Mouse (Mus musculus): ENCODE measurements around the gene Cdr1. TPM values are rescaled to one million over a fixed set of nuclear protein-coding genes. Genes with fewer than 3 reads are reported as not detected.

The Cdr1 gene
- polyA plus RNA-seq (2015; fragmentation: Nextera tagmentation; extraction: Ambion mirVana), result not detected in 2 replicates

GRCm38 (mm10) chrX:61185458-61185857, at the start of gene Cdr1:
TSS of gene Cdr1 (minus strand) at chrX:61185558.
- no peaks in the 10 kb centered on the region for H3K27me3 ChIP-seq
- no peak for ATAC-seq (ENCODE audit: low FRiP score)
- no peak within 1 kb of the TSS for H3K27ac ChIP-seq
- no peak within 1 kb of the TSS for H3K4me2 ChIP-seq
- 95% methylated on average over 6 of the region's 6 CpGs for WGBS
- H3K36me3 ChIP-seq, result peaks cover 12% of the 10 kb centered on the region
- H3K9ac ChIP-seq, result no peak within 1 kb of the TSS
- H3K4me1 ChIP-seq (replicated peaks), result no peaks in the 10 kb centered on the region
- H3K9me3 ChIP-seq, result peaks cover 19% of the 10 kb centered on the region; the same call in 1 of the 2 replicates
- H3K4me3 ChIP-seq, result no peak within 1 kb of the TSS

DNA sequence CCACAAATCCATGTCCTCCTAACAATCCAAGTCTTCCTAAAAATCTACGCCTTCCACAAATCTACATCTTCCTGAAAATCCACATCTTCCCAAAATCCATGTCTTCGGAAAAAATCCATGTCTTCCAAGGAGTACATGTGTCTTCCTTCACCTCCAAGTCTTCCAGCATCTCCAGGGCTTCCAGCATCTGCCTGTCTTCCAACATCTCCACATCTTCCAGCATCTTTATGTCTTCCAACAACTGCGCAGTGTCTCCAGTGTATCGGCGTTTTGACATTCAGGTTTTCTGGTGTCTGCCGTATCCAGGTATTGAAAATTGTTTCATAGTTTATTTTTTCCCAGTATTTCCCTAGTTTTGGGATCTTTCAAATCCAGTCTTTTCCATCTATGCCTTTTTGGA, 511 bp upstream of the Cdr1 start:
- H3K36me3 ChIP-seq, result peaks cover 12% of the 10 kb centered on the region
- no peak for ATAC-seq (ENCODE audit: low FRiP score)
- no peaks in the 10 kb centered on the region for H3K4me1 ChIP-seq (replicated peaks)
- H3K4me3 ChIP-seq, result no peak overlapping the region
- 95% methylated on average over 6 of the region's 6 CpGs for WGBS
- peaks cover 19% of the 10 kb centered on the region; the same call in 1 of the 2 replicates for H3K9me3 ChIP-seq
- H3K27me3 ChIP-seq, result no peaks in the 10 kb centered on the region
- no peak overlapping the region for H3K9ac ChIP-seq
- no peak overlapping the region for H3K4me2 ChIP-seq
- H3K27ac ChIP-seq, result no peak overlapping the region

DNA sequence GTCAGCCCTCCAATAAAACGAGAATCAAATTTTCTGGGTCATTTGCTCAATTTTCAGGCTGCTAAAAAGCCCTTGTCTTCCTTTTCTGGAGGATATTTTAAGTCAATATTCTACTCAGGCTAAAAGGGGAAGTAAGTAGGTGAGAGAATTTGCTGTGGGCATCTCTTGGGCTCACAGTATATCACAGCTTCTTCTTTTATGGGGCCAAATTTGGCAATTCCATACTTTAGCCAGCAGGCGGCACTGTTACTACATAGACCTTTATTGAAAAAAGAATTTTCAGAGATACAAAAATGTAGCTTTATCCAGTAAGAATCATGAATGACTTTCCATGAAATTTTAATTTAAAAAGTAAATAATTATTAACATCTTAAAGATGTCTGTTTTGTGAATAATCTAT, 18.8 kb downstream of the Cdr1 start:
- no peaks in the 10 kb centered on the region for H3K27me3 ChIP-seq
- no peaks in the 10 kb centered on the region for H3K4me1 ChIP-seq (replicated peaks)
- H3K27ac ChIP-seq, result no peak overlapping the region
- no peak overlapping the region for H3K4me2 ChIP-seq
- H3K9me3 ChIP-seq, result no peaks in the 10 kb centered on the region
- no peak for ATAC-seq (ENCODE audit: low FRiP score)
- H3K9ac ChIP-seq, result no peak overlapping the region
- H3K4me3 ChIP-seq, result no peak overlapping the region
- 41% methylated on average over 2 of the region's 2 CpGs for WGBS
- H3K36me3 ChIP-seq, result no peaks in the 10 kb centered on the region

DNA sequence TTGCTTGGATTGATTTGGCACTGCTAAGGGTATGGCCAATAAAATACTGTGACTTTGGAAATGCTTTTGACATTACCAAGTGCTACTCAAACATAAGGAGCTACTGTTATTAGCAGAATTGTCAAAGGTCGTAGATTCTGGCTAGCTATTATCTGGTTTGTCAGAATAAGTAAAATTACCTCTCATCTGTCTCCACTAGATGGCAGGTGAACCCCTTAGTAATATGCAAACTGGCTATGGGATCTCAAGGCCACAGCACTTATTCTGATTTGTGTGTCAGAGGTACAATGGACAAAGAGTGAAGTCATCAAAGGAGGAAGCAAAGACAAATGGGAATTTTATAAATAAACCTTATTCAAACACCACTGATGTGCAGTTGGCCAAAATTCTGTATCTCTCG, 24.1 kb downstream of the Cdr1 start:
- H3K4me2 ChIP-seq, result no peak overlapping the region
- H3K4me1 ChIP-seq (replicated peaks), result no peaks in the 10 kb centered on the region
- ATAC-seq (ENCODE audit: low FRiP score), result no peak
- no peaks in the 10 kb centered on the region for H3K9me3 ChIP-seq
- no peaks in the 10 kb centered on the region for H3K36me3 ChIP-seq
- WGBS, result 71% methylated on average over 2 of the region's 2 CpGs
- no peaks in the 10 kb centered on the region for H3K27me3 ChIP-seq
- no peak overlapping the region for H3K4me3 ChIP-seq
- H3K27ac ChIP-seq, result no peak overlapping the region
- H3K9ac ChIP-seq, result no peak overlapping the region

GRCm38 (mm10) chrX:61154657-61155256, 30.6 kb downstream of the Cdr1 start:
- no peak overlapping the region for H3K9ac ChIP-seq
- no peaks in the 10 kb centered on the region for H3K4me1 ChIP-seq (replicated peaks)
- no peak overlapping the region for H3K4me3 ChIP-seq

GRCm38 (mm10) chrX:61154246-61154645, 31.1 kb downstream of the Cdr1 start:
- no peak for ATAC-seq (ENCODE audit: low FRiP score)
- Histone ChIP-seq H3K4me3 (no peak overlapping the region), H3K9me3 (no peaks in the 10 kb centered on the region), H3K9ac (no peak overlapping the region), H3K27me3 (no peaks in the 10 kb centered on the region), H3K36me3 (no peaks in the 10 kb centered on the region), H3K4me1 (replicated peaks) (no peaks in the 10 kb centered on the region), H3K27ac (no peak overlapping the region), H3K4me2 (no peak overlapping the region)
- 67% methylated on average over 3 of the region's 3 CpGs for WGBS

More at GRCm38 (mm10) chrX:61154657-61155256, 30.6 kb downstream of the Cdr1 start:
- no peak for ATAC-seq (ENCODE audit: low FRiP score)
- no peaks in the 10 kb centered on the region for H3K9me3 ChIP-seq
- no peaks in the 10 kb centered on the region for H3K36me3 ChIP-seq
- no peaks in the 10 kb centered on the region for H3K27me3 ChIP-seq
- 83% methylated on average over 1 of the region's 1 CpGs for WGBS
- no peak overlapping the region for H3K4me2 ChIP-seq
- no peak overlapping the region for H3K27ac ChIP-seq

DNA sequence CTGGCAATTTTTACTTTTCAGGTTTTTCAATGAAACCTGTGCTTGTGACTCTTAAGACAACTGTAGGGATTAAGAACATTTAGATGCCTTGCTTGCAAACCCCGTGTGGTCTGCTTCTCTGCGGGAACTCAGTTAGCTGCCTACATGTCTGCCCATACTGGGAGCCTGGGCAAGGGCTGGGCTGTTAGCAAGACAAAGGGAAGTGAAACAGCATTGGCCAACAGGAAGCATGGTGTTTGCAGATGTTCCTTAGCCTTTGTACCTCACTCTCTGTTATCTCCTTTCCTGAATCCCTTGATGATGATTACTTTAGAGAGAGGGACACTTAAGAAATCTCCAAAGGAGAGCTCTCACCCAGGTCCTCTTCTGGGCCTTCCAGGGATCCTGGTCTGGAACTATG, 38.8 kb downstream of the Cdr1 start:
- H3K9me3 ChIP-seq, result no peaks in the 10 kb centered on the region
- 32% methylated on average over 2 of the region's 2 CpGs for WGBS
- H3K4me3 ChIP-seq, result no peak overlapping the region
- no peak overlapping the region for H3K9ac ChIP-seq
- no peak overlapping the region for H3K4me2 ChIP-seq
- no peaks in the 10 kb centered on the region for H3K4me1 ChIP-seq (replicated peaks)
- no peak overlapping the region for H3K27ac ChIP-seq
- no peaks in the 10 kb centered on the region for H3K27me3 ChIP-seq
- no peak for ATAC-seq (ENCODE audit: low FRiP score)
- H3K36me3 ChIP-seq, result no peaks in the 10 kb centered on the region

GRCm38 (mm10) chrX:61145416-61145815, 39.9 kb downstream of the Cdr1 start:
- Histone ChIP-seq H3K27me3 (no peaks in the 10 kb centered on the region), H3K9me3 (no peaks in the 10 kb centered on the region), H3K9ac (no peak overlapping the region), H3K27ac (no peak overlapping the region), H3K36me3 (no peaks in the 10 kb centered on the region), H3K4me3 (no peak overlapping the region), H3K4me2 (no peak overlapping the region), H3K4me1 (replicated peaks) (no peaks in the 10 kb centered on the region)
- WGBS, result 80% methylated on average over 2 of the region's 2 CpGs
- ATAC-seq (ENCODE audit: low FRiP score), result no peak

- Histone ChIP-seq H3K27me3 (no peaks in the 10 kb centered on the region), H3K27ac (no peak overlapping the region), H3K9me3 (no peaks in the 10 kb centered on the region), H3K9ac (no peak overlapping the region), H3K36me3 (no peaks in the 10 kb centered on the region), H3K4me1 (replicated peaks) (no peaks in the 10 kb centered on the region), H3K4me3 (no peak overlapping the region), H3K4me2 (no peak overlapping the region)
- 76% methylated on average over 4 of the region's 4 CpGs for WGBS
- no peak for ATAC-seq (ENCODE audit: low FRiP score)
Measured at GRCm38 (mm10) chrX:61134592-61134991, 50.8 kb downstream of the Cdr1 start.

Small RNA genes lying within 50 kb of the gene (microRNA-seq; reads per million reads assigned to microRNA genes)
- not detected for gene Gm24396

Data from hindbrain, embryonic 13.5 days (tissue).